Mouse (Mus musculus): ENCODE data around the gene Tet3.

DNA sequence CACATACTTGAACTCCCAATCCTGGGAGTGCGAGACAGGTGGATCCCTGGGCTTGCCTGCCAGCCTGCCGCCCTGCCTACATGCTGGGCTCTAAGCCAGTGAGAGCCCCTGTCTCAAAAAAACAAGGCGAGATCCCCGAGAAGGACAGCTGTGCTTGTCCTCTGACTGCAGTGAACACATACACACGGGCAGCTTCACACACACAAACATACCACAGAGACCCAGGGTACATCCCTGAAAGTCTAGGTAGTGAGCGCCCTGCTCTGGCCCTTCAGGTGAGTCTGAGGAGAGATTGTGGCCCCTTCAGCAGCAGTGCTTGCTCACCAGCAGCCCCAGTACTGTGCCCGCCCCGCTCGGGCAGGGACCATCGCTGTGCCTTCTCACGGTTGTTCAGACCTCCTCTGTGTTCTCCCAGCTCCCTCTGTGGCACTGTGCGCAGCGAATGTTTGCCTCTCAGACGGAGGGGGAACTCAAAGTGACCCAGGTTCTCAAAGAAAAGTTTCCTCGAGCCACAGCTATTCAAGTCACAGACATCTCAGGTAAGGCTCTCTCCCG lies 108.0 kb downstream of the Tet3 start:
- TF ChIP-seq CHD2 (IDR thresholded peaks at IDR 0.05; ENCODE audit: low read depth, low read length) = no peak
- TF ChIP-seq ZNF384 (IDR thresholded peaks at IDR 0.05; ENCODE audit: low read depth, low read length) = no peak

All from ES-E14 (cell line).